Mouse (Mus musculus) myocyte (in vitro differentiated cells): Measurements from ENCODE around the gene Enkd1. TPM values are rescaled to one million over a fixed set of nuclear protein-coding genes. Genes with fewer than 3 reads are reported as not detected.

ENCODE experiments used
- H3K27me3 ChIP-seq: one replicate; pipeline ENCODE4 v1.6.1; 2011; ENCODE audit not compliant: control insufficient read depth, insufficient read depth, insufficient read length
- H3K36me3 ChIP-seq: one replicate; pipeline ENCODE4 v1.6.1; 2011; ENCODE audit not compliant: control insufficient read depth, insufficient read depth
- H3K4me2 ChIP-seq: one replicate; pipeline ENCODE4 v1.6.1; 2011; ENCODE audit warnings: low read depth, control low read depth
- H3K4me3 ChIP-seq: one replicate; pipeline ENCODE4 v1.5.1; 2011; ENCODE audit warnings: mild to moderate bottlenecking, control low read depth, moderate library complexity
- H3K79me2 ChIP-seq: one replicate; pipeline ENCODE4 v1.6.1; 2011; ENCODE audit not compliant: control insufficient read depth, insufficient read depth
- H3ac ChIP-seq: one replicate; pipeline ENCODE4 v1.6.1; 2011; ENCODE audit not compliant: control insufficient read depth, insufficient read length
- CEBPB ChIP-seq: IDR thresholded peaks from 2 replicates; pipeline ENCODE4 v1.6.1; 2011; ENCODE audit warnings: mild to moderate bottlenecking, moderate library complexity; ENCODE audit not compliant: poor library complexity, insufficient read depth, severe bottlenecking
- E2F4 ChIP-seq: IDR thresholded peaks from one replicate; pipeline ENCODE4 v1.6.1; 2011; ENCODE audit warnings: mild to moderate bottlenecking, control low read depth, moderate library complexity; ENCODE audit not compliant: insufficient read depth
- MAX ChIP-seq: IDR thresholded peaks from one replicate; pipeline ENCODE4 v1.6.1; 2011; ENCODE audit warnings: low read depth, mild to moderate bottlenecking, control low read depth
- MYOD1 ChIP-seq, 3 experiments: IDR thresholded peaks; one replicate each; pipeline ENCODE4 v1.6.1; 2011; ENCODE audit warnings: control low read depth in 2 of 3, low read depth in 2 of 3, mild to moderate bottlenecking in 2 of 3, moderate library complexity in 1 of 3; ENCODE audit not compliant: insufficient read length in 2 of 3, control insufficient read depth in 1 of 3
- MYOG ChIP-seq, 3 experiments: IDR thresholded peaks; one replicate each; pipeline ENCODE4 v1.6.1; 2011; ENCODE audit warnings: control low read depth in 2 of 3, low read depth in 2 of 3, mild to moderate bottlenecking in 2 of 3; ENCODE audit not compliant: insufficient read length in 2 of 3, control insufficient read depth in 1 of 3, insufficient read depth in 1 of 3
- POLR2A ChIP-seq: IDR thresholded peaks from one replicate; pipeline ENCODE4 v1.6.1; 2011; ENCODE audit warnings: low read depth, mild to moderate bottlenecking, control low read depth, moderate library complexity; ENCODE audit not compliant: insufficient read length
- POLR2AphosphoS2 ChIP-seq: IDR thresholded peaks from one replicate; pipeline ENCODE4 v1.6.1; 2011; ENCODE audit warnings: low read depth, control low read depth; ENCODE audit not compliant: insufficient read length
- REST ChIP-seq: IDR thresholded peaks from one replicate; pipeline ENCODE4 v1.6.1; 2011; ENCODE audit warnings: mild to moderate bottlenecking, control low read depth, moderate library complexity; ENCODE audit not compliant: insufficient read depth, insufficient read length
- SRF ChIP-seq: IDR thresholded peaks from one replicate; pipeline ENCODE4 v1.6.1; 2011; ENCODE audit warnings: low read depth; ENCODE audit not compliant: control insufficient read depth, insufficient read length
- TCF12 ChIP-seq: IDR thresholded peaks from one replicate; pipeline ENCODE4 v1.6.1; 2011; ENCODE audit warnings: mild to moderate bottlenecking, control low read depth; ENCODE audit not compliant: poor library complexity, insufficient read depth, severe bottlenecking
- TCF3 ChIP-seq: IDR thresholded peaks from one replicate; pipeline ENCODE4 v1.6.1; 2011; ENCODE audit warnings: low read depth, control low read depth; ENCODE audit not compliant: insufficient read length
- USF1 ChIP-seq: IDR thresholded peaks from one replicate; pipeline ENCODE4 v1.6.1; 2011; ENCODE audit warnings: low read depth, mild to moderate bottlenecking, control low read depth, moderate library complexity
- polyA plus RNA-seq: library from polyadenylated mRNA; unstranded; fragments of >200 nt; fragmentation: generic; extraction: Trizol; gene quantifications from one replicate; pipeline ENCODE4 v1.2.1, GENCODE M21; 2012; ENCODE audit warnings: missing spikeins

Gene Enkd1
- polyA plus RNA-seq, 1 experiment, result 21.6 TPM

- H3K4me2 ChIP-seq, result peak overlapping the region; percentile 99
- H3K36me3 ChIP-seq, result peaks cover 3% of the 10 kb centered on the region
- TF ChIP-seq MYOD1 (IDR thresholded peaks at IDR 0.05; ENCODE audit: control insufficient read depth in 1 of 3, insufficient read length in 2 of 3, low read depth in 2 of 3), result no peak
- no peak for TF ChIP-seq CEBPB
- TF ChIP-seq POLR2AphosphoS2, result no peak
- TF ChIP-seq MAX, result no peak
- TF ChIP-seq USF1, result no peak
- TF ChIP-seq REST, result no peak
- no peaks in the 10 kb centered on the region for H3K27me3 ChIP-seq
- H3K79me2 ChIP-seq, result no peaks in the 10 kb centered on the region
- H3K4me3 ChIP-seq, result peak overlapping the region; percentile 91
- H3ac ChIP-seq, result peak overlapping the region; percentile 6
These were observed 7.4 kb downstream of the Enkd1 start for GRCm38 (mm10) chr8:105700566-105700965.

- TF ChIP-seq E2F4 (no peak), SRF (no peak), REST (no peak), MYOG (IDR thresholded peaks at IDR 0.05; ENCODE audit: control insufficient read depth in 1 of 3, insufficient read depth in 1 of 3, insufficient read length in 2 of 3, low read depth in 2 of 3) (no peak), POLR2A (no peak), CEBPB (no peak), TCF12 (no peak), POLR2AphosphoS2 (no peak), MAX (no peak), TCF3 (no peak), USF1 (no peak), MYOD1 (IDR thresholded peaks at IDR 0.05; ENCODE audit: control insufficient read depth in 1 of 3, insufficient read length in 2 of 3, low read depth in 2 of 3) (no peak)
- Histone ChIP-seq H3K4me2 (peak overlapping the region; percentile 99), H3K36me3 (peaks cover 3% of the 10 kb centered on the region), H3K27me3 (no peaks in the 10 kb centered on the region), H3ac (peak overlapping the region; percentile 6), H3K4me3 (peak overlapping the region; percentile 91), H3K79me2 (no peaks in the 10 kb centered on the region)
These were observed 8.4 kb downstream of the Enkd1 start for GRCm38 (mm10) chr8:105699488-105700215.

GRCm38 (mm10) chr8:105698734-105699133 lies 9.3 kb downstream of the Enkd1 start:
- Histone ChIP-seq H3ac (no peak overlapping the region), H3K4me3 (no peak overlapping the region), H3K27me3 (no peaks in the 10 kb centered on the region), H3K36me3 (peaks cover 3% of the 10 kb centered on the region), H3K79me2 (no peaks in the 10 kb centered on the region), H3K4me2 (no peak overlapping the region)
- no peak for TF ChIP-seq POLR2A
- TF ChIP-seq CEBPB, result no peak
- TF ChIP-seq USF1, result no peak
- no peak for TF ChIP-seq REST
- TF ChIP-seq TCF12, result no peak
- TF ChIP-seq MYOD1 (IDR thresholded peaks at IDR 0.05; ENCODE audit: control insufficient read depth in 1 of 3, insufficient read length in 2 of 3, low read depth in 2 of 3), result no peak
- no peak for TF ChIP-seq MYOG (IDR thresholded peaks at IDR 0.05; ENCODE audit: control insufficient read depth in 1 of 3, insufficient read depth in 1 of 3, insufficient read length in 2 of 3, low read depth in 2 of 3)
- no peak for TF ChIP-seq MAX
- TF ChIP-seq E2F4, result no peak
- TF ChIP-seq POLR2AphosphoS2, result no peak
- TF ChIP-seq TCF3, result no peak
- TF ChIP-seq SRF, result no peak

GRCm38 (mm10) chr8:105697196-105697780 lies 10.7 kb downstream of the Enkd1 start:
- Histone ChIP-seq H3K36me3 (peaks cover 3% of the 10 kb centered on the region), H3K79me2 (no peaks in the 10 kb centered on the region), H3K4me2 (no peak overlapping the region), H3ac (no peak overlapping the region), H3K27me3 (no peaks in the 10 kb centered on the region), H3K4me3 (no peak overlapping the region)
- no peak for TF ChIP-seq E2F4
- TF ChIP-seq MAX, result no peak
- TF ChIP-seq REST, result no peak
- no peak for TF ChIP-seq POLR2AphosphoS2
- no peak for TF ChIP-seq MYOD1 (IDR thresholded peaks at IDR 0.05; ENCODE audit: control insufficient read depth in 1 of 3, insufficient read length in 2 of 3, low read depth in 2 of 3)
- TF ChIP-seq POLR2A, result no peak
- no peak for TF ChIP-seq TCF3
- TF ChIP-seq CEBPB, result no peak
- no peak for TF ChIP-seq SRF
- no peak for TF ChIP-seq MYOG (IDR thresholded peaks at IDR 0.05; ENCODE audit: control insufficient read depth in 1 of 3, insufficient read depth in 1 of 3, insufficient read length in 2 of 3, low read depth in 2 of 3)
- TF ChIP-seq USF1, result no peak
- TF ChIP-seq TCF12, result no peak
